Mouse (Mus musculus): ENCODE results near the gene Aldh3b3. TPM values are rescaled to one million over a fixed set of nuclear protein-coding genes. Genes with fewer than 3 reads are reported as not detected.

The Aldh3b3 gene
- polyA plus RNA-seq, 1 experiment from 2014 or later, result not detected

DNA sequence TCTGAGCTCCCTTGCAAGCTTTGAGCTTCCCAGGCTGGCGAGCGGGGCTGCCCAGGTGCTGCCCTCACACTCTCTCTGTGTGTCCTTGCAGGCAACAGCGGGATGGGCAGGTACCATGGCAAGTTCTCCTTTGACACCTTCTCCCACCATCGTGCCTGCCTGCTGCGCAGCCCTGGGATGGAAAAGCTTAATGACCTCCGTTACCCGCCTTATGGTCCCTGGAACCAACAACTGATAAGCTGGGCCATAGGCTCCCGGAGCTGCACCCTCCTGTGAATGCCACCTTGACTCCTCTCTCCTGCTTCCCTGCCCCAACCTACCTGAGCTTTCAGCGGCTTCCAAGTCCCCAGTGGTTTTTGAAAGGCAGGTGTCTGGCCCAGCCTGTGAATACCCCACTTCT is 22.5 kb downstream of the Aldh3b3 start:
- Histone ChIP-seq H3K27me3 (ENCODE audit: control insufficient read depth, insufficient read depth, low read depth, low read length) (no peaks in the 10 kb centered on the region), H3K9me3 (replicated peaks; ENCODE audit: control insufficient read depth, low read length, poor library complexity, severe bottlenecking) (no peaks in the 10 kb centered on the region), H3K4me3 (ENCODE audit: low read depth, low read length) (no peak overlapping the region), H3K9ac (ENCODE audit: low read depth, low read length) (no peak overlapping the region), H3K27ac (ENCODE audit: low read length) (no peak overlapping the region), H3K4me1 (ENCODE audit: control insufficient read depth, insufficient read depth, low read length) (no peaks in the 10 kb centered on the region), H3K4me2 (ENCODE audit: low read length) (no peak overlapping the region), H3K36me3 (ENCODE audit: control insufficient read depth, insufficient read depth, low read length) (no peaks in the 10 kb centered on the region)
- 82% methylated on average over 9 of the region's 9 CpGs for WGBS
- ATAC-seq, result no peak

DNA sequence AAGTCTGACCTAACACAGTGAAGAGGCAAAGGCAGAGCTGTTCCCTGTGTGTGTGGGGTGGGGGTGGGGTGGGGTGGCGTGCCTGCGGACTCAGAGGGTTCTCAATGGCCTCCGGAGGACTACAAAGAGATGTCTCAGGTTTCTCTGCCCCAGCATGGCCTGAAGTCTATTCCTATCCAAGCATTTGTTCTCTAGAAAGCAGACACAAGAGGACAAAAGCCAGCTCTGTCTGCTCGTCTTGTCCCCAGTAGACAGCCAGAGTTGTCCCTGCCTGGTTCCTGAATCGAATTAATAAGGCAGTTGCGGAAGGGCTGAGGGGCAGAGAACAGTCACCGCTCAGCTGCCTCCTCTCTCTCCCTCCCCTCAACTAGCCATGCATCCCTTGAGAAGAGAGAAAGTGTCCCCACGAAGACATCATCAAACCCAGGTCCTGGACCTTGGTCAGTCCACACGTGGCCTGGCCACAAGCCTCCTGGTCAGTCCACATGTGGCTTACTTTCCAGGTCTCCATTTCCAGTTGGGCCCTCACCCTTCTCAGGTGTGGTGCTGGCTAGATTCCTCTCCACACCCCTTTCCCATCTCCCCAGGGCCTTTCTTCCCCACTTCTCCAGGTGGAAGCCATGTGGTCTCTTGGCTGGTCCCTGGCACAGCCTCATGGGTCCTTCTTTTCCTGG is 25.2 kb downstream of the Aldh3b3 start:
- Histone ChIP-seq H3K36me3 (ENCODE audit: control insufficient read depth, insufficient read depth, low read length) (no peaks in the 10 kb centered on the region), H3K4me1 (ENCODE audit: control insufficient read depth, insufficient read depth, low read length) (no peaks in the 10 kb centered on the region), H3K9ac (ENCODE audit: low read depth, low read length) (no peak overlapping the region), H3K4me2 (ENCODE audit: low read length) (no peak overlapping the region), H3K4me3 (ENCODE audit: low read depth, low read length) (no peak overlapping the region), H3K27ac (ENCODE audit: low read length) (no peak overlapping the region), H3K9me3 (replicated peaks; ENCODE audit: control insufficient read depth, low read length, poor library complexity, severe bottlenecking) (no peaks in the 10 kb centered on the region), H3K27me3 (ENCODE audit: control insufficient read depth, insufficient read depth, low read depth, low read length) (no peaks in the 10 kb centered on the region)
- WGBS, result 33% methylated on average over 9 of the region's 9 CpGs
- no peak for ATAC-seq

DNA sequence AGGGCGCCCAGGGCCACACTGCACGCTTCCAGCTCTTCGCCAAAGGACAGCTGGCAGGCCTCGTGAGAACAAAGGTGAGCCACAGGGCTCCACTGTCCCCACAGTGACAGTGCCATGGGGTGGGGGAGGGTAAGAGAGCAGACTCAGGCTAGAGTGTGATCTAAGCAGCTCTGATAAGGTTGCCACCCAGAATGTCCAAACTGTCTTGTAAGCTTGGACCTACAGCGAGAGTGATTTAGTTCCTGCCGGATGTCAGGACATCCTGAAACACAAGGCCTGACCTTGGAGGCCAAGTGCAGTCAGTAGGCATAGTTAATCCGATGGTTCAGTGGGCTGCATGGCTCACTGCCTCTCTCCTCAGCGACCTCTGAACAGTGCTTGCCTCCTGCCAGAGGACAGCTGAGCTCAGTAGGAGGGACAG is 26.8 kb downstream of the Aldh3b3 start:
- H3K27me3 ChIP-seq (ENCODE audit: control insufficient read depth, insufficient read depth, low read depth, low read length), result no peaks in the 10 kb centered on the region
- no peak overlapping the region for H3K27ac ChIP-seq (ENCODE audit: low read length)
- WGBS, result 14% methylated on average over 8 of the region's 8 CpGs
- no peaks in the 10 kb centered on the region for H3K4me1 ChIP-seq (ENCODE audit: control insufficient read depth, insufficient read depth, low read length)
- H3K4me3 ChIP-seq (ENCODE audit: low read depth, low read length), result no peak overlapping the region
- no peaks in the 10 kb centered on the region for H3K36me3 ChIP-seq (ENCODE audit: control insufficient read depth, insufficient read depth, low read length)
- no peak for ATAC-seq
- no peak overlapping the region for H3K9ac ChIP-seq (ENCODE audit: low read depth, low read length)
- no peaks in the 10 kb centered on the region for H3K9me3 ChIP-seq (replicated peaks; ENCODE audit: control insufficient read depth, low read length, poor library complexity, severe bottlenecking)
- no peak overlapping the region for H3K4me2 ChIP-seq (ENCODE audit: low read length)

DNA sequence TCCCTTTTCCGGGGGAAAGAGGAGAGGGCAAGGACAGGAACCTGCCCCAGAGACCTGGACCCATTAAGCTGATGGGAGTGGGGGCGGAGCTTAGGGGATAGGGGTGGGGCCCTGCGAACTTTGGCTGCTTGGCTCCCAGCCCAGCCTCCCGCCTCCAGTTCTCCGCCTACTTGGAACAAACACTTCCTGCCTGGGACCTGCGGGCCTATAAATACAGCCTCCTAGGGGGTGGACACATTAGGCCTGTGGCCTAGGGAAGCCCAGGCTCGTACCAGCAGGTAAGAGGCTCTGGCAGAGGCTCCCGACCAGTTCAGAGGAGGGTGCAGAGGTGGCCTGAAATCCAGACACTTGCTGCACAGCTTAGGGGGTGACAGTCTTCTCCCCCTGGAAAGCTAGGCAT is 27.9 kb downstream of the Aldh3b3 start, which contains the start of gene Acy3:
Gene Acy3, plus strand, starts transcription at position 237 of the 400 bp plus-strand sequence.
- no peak within 1 kb of the TSS for H3K9ac ChIP-seq (ENCODE audit: low read depth, low read length)
- no peaks in the 10 kb centered on the region for H3K27me3 ChIP-seq (ENCODE audit: control insufficient read depth, insufficient read depth, low read depth, low read length)
- 13% methylated on average over 8 of the region's 8 CpGs for WGBS
- no peak for ATAC-seq
- no peak within 1 kb of the TSS for H3K27ac ChIP-seq (ENCODE audit: low read length)
- H3K4me1 ChIP-seq (ENCODE audit: control insufficient read depth, insufficient read depth, low read length), result no peaks in the 10 kb centered on the region
- H3K4me3 ChIP-seq (ENCODE audit: low read depth, low read length), result no peak within 1 kb of the TSS
- H3K4me2 ChIP-seq (ENCODE audit: low read length), result no peak within 1 kb of the TSS
- H3K9me3 ChIP-seq (replicated peaks; ENCODE audit: control insufficient read depth, low read length, poor library complexity, severe bottlenecking), result no peaks in the 10 kb centered on the region
- H3K36me3 ChIP-seq (ENCODE audit: control insufficient read depth, insufficient read depth, low read length), result no peaks in the 10 kb centered on the region

DNA sequence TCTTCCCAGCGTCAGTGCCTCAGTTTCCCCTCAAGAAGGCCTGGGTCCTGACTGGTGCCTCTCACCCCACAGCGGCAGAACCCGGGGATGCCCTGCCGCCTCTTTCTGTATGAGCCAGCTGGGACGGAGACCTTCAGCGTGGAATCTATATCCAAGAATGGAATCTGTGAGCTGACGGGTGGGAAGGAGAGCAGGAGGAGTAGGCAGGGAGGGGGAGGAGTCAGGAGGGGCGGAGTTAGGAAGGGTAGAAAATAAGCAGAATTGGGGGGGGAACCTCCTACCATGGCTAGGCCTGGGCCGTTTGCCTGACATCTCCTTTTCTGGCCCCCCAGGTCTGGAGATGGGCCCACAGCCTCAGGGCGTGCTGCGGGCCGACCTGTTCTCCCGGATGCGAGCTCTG is 29.6 kb downstream of the Aldh3b3 start:
- no peak overlapping the region for H3K4me3 ChIP-seq (ENCODE audit: low read depth, low read length)
- no peak for ATAC-seq
- H3K36me3 ChIP-seq (ENCODE audit: control insufficient read depth, insufficient read depth, low read length), result no peaks in the 10 kb centered on the region
- H3K4me1 ChIP-seq (ENCODE audit: control insufficient read depth, insufficient read depth, low read length), result no peaks in the 10 kb centered on the region
- no peak overlapping the region for H3K4me2 ChIP-seq (ENCODE audit: low read length)
- 84% methylated on average over 14 of the region's 14 CpGs for WGBS
- no peak overlapping the region for H3K9ac ChIP-seq (ENCODE audit: low read depth, low read length)
- H3K27me3 ChIP-seq (ENCODE audit: control insufficient read depth, insufficient read depth, low read depth, low read length), result no peaks in the 10 kb centered on the region
- H3K9me3 ChIP-seq (replicated peaks; ENCODE audit: control insufficient read depth, low read length, poor library complexity, severe bottlenecking), result no peaks in the 10 kb centered on the region
- H3K27ac ChIP-seq (ENCODE audit: low read length), result no peak overlapping the region

DNA sequence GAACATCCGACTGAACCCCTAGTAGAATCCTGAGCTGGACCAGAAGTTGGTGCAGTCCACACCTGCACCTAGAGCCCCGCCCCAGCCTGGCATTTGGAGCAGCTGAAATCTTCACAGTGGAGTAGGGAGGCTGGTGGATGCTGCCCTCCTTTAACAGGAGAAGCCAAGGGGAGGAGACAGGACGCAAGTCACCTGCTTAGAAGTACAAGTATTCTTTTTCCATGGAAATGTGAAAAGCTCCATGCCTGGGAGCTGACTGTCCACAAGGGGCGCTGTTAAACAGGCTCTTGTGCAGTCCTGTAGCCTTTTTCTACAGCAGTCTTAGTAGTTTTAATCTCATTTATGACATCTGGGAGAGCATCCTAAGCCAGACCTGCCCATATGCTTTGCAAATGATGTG is 30.3 kb downstream of the Aldh3b3 start:
- Histone ChIP-seq H3K4me1 (ENCODE audit: control insufficient read depth, insufficient read depth, low read length) (no peaks in the 10 kb centered on the region), H3K9ac (ENCODE audit: low read depth, low read length) (no peak overlapping the region), H3K4me2 (ENCODE audit: low read length) (no peak overlapping the region), H3K27ac (ENCODE audit: low read length) (no peak overlapping the region), H3K27me3 (ENCODE audit: control insufficient read depth, insufficient read depth, low read depth, low read length) (no peaks in the 10 kb centered on the region), H3K9me3 (replicated peaks; ENCODE audit: control insufficient read depth, low read length, poor library complexity, severe bottlenecking) (no peaks in the 10 kb centered on the region), H3K4me3 (ENCODE audit: low read depth, low read length) (no peak overlapping the region), H3K36me3 (ENCODE audit: control insufficient read depth, insufficient read depth, low read length) (no peaks in the 10 kb centered on the region)
- ATAC-seq, result no peak
- WGBS, result 90% methylated on average over 4 of the region's 4 CpGs

DNA sequence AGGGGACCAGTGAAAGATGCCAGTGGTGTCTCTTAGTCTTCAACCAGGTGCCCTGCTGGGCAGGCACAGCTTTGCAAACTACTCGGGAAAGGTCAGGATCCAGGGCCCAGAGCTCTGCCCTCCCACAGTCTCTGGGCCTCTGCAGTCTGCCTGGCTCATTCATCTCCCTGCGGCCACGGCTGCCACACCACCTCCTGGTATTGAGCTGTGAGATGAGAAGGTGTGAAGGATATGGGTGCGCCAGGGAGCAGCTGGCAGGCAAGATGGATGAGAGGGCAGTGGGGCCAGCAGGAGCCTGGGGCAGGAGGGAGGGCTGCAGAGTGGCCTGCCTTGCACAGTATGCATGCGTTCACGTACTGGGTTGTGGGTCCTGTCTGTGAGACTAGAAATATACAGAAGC is 32.4 kb downstream of the Aldh3b3 start:
- 70% methylated on average over 6 of the region's 6 CpGs for WGBS

DNA sequence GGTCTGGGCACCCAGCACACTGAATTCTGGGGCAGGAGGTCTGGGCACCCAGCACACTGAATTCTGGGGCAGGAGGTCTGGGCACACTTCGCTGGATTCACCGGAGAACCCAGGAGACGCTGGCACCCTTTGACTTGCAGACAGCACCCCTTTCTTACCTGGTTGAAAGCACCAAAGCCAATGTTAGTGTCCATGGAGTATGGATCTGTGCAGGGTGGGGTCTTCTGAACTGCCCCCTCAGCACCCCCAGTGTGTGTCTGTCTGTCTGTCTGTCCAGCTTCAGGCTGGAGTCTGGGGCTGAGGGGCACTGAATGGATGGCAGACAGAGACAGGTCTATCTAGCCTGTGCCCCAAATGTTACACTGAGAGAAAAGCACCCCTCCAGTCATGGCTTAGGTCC is 33.1 kb downstream of the Aldh3b3 start:
- H3K27ac ChIP-seq (ENCODE audit: low read length), result no peak overlapping the region
- H3K27me3 ChIP-seq (ENCODE audit: control insufficient read depth, insufficient read depth, low read depth, low read length), result no peaks in the 10 kb centered on the region
- H3K36me3 ChIP-seq (ENCODE audit: control insufficient read depth, insufficient read depth, low read length), result no peaks in the 10 kb centered on the region
- H3K4me3 ChIP-seq (ENCODE audit: low read depth, low read length), result no peak overlapping the region
- ATAC-seq, result no peak
- H3K9me3 ChIP-seq (replicated peaks; ENCODE audit: control insufficient read depth, low read length, poor library complexity, severe bottlenecking), result no peaks in the 10 kb centered on the region
- H3K9ac ChIP-seq (ENCODE audit: low read depth, low read length), result no peak overlapping the region
- H3K4me2 ChIP-seq (ENCODE audit: low read length), result no peak overlapping the region
- 96% methylated on average over 3 of the region's 3 CpGs for whole genome bisulfite sequencing
- H3K4me1 ChIP-seq (ENCODE audit: control insufficient read depth, insufficient read depth, low read length), result no peaks in the 10 kb centered on the region

More for the DNA sequence above, 32.4 kb downstream of the Aldh3b3 start:
- ATAC-seq, result no peak
- H3K4me3 ChIP-seq (ENCODE audit: low read depth, low read length), result no peak overlapping the region
- H3K36me3 ChIP-seq (ENCODE audit: control insufficient read depth, insufficient read depth, low read length), result no peaks in the 10 kb centered on the region
- no peak overlapping the region for H3K4me2 ChIP-seq (ENCODE audit: low read length)
- H3K27me3 ChIP-seq (ENCODE audit: control insufficient read depth, insufficient read depth, low read depth, low read length), result no peaks in the 10 kb centered on the region
- H3K4me1 ChIP-seq (ENCODE audit: control insufficient read depth, insufficient read depth, low read length), result no peaks in the 10 kb centered on the region
- H3K9me3 ChIP-seq (replicated peaks; ENCODE audit: control insufficient read depth, low read length, poor library complexity, severe bottlenecking), result no peaks in the 10 kb centered on the region
- H3K27ac ChIP-seq (ENCODE audit: low read length), result no peak overlapping the region
- no peak overlapping the region for H3K9ac ChIP-seq (ENCODE audit: low read depth, low read length)

DNA sequence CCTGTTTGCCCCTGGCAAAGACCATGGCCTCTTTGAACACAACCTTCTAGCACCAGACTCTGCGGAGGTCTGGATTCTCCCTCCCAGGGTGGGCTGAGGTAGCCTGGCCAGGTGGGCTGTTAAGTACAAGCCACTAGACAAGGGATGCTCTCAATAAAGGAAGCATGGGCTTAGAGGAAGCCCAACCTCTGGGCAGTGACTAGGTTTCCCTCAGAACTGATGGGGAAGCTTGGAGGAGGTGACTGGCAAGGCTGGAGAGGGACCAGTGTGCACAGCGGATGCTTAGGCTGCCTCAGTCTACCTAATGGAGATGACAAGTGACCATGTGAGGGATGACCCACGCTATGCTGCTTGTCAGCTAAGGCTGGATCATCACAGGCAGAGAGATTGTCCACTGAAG is 33.5 kb downstream of the Aldh3b3 start:
- no peaks in the 10 kb centered on the region for H3K36me3 ChIP-seq (ENCODE audit: control insufficient read depth, insufficient read depth, low read length)
- no peak overlapping the region for H3K9ac ChIP-seq (ENCODE audit: low read depth, low read length)
- H3K4me1 ChIP-seq (ENCODE audit: control insufficient read depth, insufficient read depth, low read length), result no peaks in the 10 kb centered on the region
- H3K4me2 ChIP-seq (ENCODE audit: low read length), result no peak overlapping the region
- no peak for ATAC-seq
- no peak overlapping the region for H3K27ac ChIP-seq (ENCODE audit: low read length)
- WGBS, result 87% methylated on average over 3 of the region's 3 CpGs
- no peak overlapping the region for H3K4me3 ChIP-seq (ENCODE audit: low read depth, low read length)
- no peaks in the 10 kb centered on the region for H3K9me3 ChIP-seq (replicated peaks; ENCODE audit: control insufficient read depth, low read length, poor library complexity, severe bottlenecking)
- no peaks in the 10 kb centered on the region for H3K27me3 ChIP-seq (ENCODE audit: control insufficient read depth, insufficient read depth, low read depth, low read length)
